Mouse (Mus musculus) common myeloid progenitor, adult 5-6 weeks (primary cell): ENCODE results near the gene Fpr1. TPM values are rescaled to one million over a fixed set of nuclear protein-coding genes. Genes with fewer than 3 reads are reported as not detected.
A peak's percentile ranks its signal among the peaks of the same experiment; 100 is the strongest.
"Not testable (repeated sequence)": the region's sequence is repeated elsewhere in the genome, so short reads cannot be mapped to it uniquely, and the experiment has no call there.

Experiments used
- ATAC-seq: replicated peaks from 2 replicates; pipeline ENCODE4 v1.8.0; 2016; ENCODE audit warnings: low read depth, mild to moderate bottlenecking, moderate TSS enrichment, inconsistent platforms; ENCODE audit not compliant: poor library complexity, severe bottlenecking
- total RNA-seq: library from RNA; stranded (forward); fragments of 200-1000, 187-1606 nt; gene quantifications from 2 replicates; pipeline ENCODE4 v1.2.3, GENCODE M21; 2017

Fpr1 gene
- total RNA-seq, 1 experiment from 2014 or later = 0.69 TPM

GRCm38 (mm10) chr17:17855064-17855838 lies 28.5 kb downstream of the Fpr1 start, which contains the start of gene Has1:
Has1 (minus strand) TSS chr17:17855205.
- ATAC-seq = no peak

GRCm38 (mm10) chr17:17849906-17850712 lies 33.6 kb downstream of the Fpr1 start:
- no peak for ATAC-seq

GRCm38 (mm10) chr17:17848988-17849387 lies 34.8 kb downstream of the Fpr1 start:
- peak; percentile 66 for ATAC-seq

- peak; percentile 67 for ATAC-seq
These were observed 38.3 kb downstream of the Fpr1 start for GRCm38 (mm10) chr17:17845187-17846027.

GRCm38 (mm10) chr17:17844606-17845005 lies 39.1 kb downstream of the Fpr1 start:
- not testable (repeated sequence) for ATAC-seq

GRCm38 (mm10) chr17:17843534-17844261 lies 40.0 kb downstream of the Fpr1 start:
- no peak for ATAC-seq

GRCm38 (mm10) chr17:17840796-17841195 lies 42.9 kb downstream of the Fpr1 start:
- no peak for ATAC-seq

- no peak for ATAC-seq
These were observed 44.5 kb downstream of the Fpr1 start for GRCm38 (mm10) chr17:17839276-17839675.

- ATAC-seq = peak; percentile 97
These were observed 45.6 kb downstream of the Fpr1 start for GRCm38 (mm10) chr17:17837919-17838701.

GRCm38 (mm10) chr17:17837426-17837825 lies 46.3 kb downstream of the Fpr1 start:
- 0 out of 2 replicates have a peak, but pooled peaks have one; percentile 1 for ATAC-seq

- ATAC-seq = no peak
These were observed 47.6 kb downstream of the Fpr1 start for GRCm38 (mm10) chr17:17836101-17836500.

- no peak for ATAC-seq
These were observed 48.8 kb downstream of the Fpr1 start for GRCm38 (mm10) chr17:17834896-17835295.

GRCm38 (mm10) chr17:17830731-17831130 lies 53.0 kb downstream of the Fpr1 start:
- ATAC-seq = no peak

- ATAC-seq = no peak
These were observed 53.8 kb downstream of the Fpr1 start for GRCm38 (mm10) chr17:17829816-17830535.

- ATAC-seq = no peak
These were observed 54.5 kb downstream of the Fpr1 start for GRCm38 (mm10) chr17:17829052-17829785.

GRCm38 (mm10) chr17:17828191-17828981 lies 55.4 kb downstream of the Fpr1 start:
- peak; percentile 1; the same call in 1 of the 2 replicates for ATAC-seq
